Mouse (Mus musculus) limb, embryonic 15.5 days (tissue): Measurements from ENCODE around the gene Dnah10. TPM values are rescaled to one million over a fixed set of nuclear protein-coding genes. Genes with fewer than 3 reads are reported as not detected.
"Not testable (repeated sequence)": the region's sequence is repeated elsewhere in the genome, so short reads cannot be mapped to it uniquely, and the experiment has no call there.

ENCODE experiments used
- ATAC-seq: fragments of 200-750 bp; cut with Nextera tagmentation; 2 replicates; pipeline ENCODE4 v1.8.0; 2017; ENCODE audit warnings: low read depth, moderate TSS enrichment; ENCODE audit not compliant: insufficient number of reproducible peaks, low FRiP score, low TSS enrichment
- H3K27ac ChIP-seq: fragments of 300-500 bp; sonication (generic); 2 replicates; pipeline ENCODE4 v1.5.1; 2015; ENCODE audit warnings: moderate library complexity, mild to moderate bottlenecking, inconsistent platforms
- H3K27me3 ChIP-seq: fragments of 300-500 bp; sonication (generic); 2 replicates; pipeline ENCODE4 v1.6.1; 2015; ENCODE audit warnings: inconsistent platforms
- H3K36me3 ChIP-seq: fragments of 300-500 bp; sonication (generic); 2 replicates; pipeline ENCODE4 v1.6.1; 2015; ENCODE audit warnings: inconsistent platforms
- H3K4me1 ChIP-seq: fragments of 300-500 bp; sonication (generic); 2 replicates; pipeline ENCODE4 v1.6.1; 2015; ENCODE audit warnings: inconsistent platforms
- H3K4me2 ChIP-seq: fragments of 300-500 bp; sonication (generic); 2 replicates; pipeline ENCODE4 v1.6.1; 2015; ENCODE audit warnings: mild to moderate bottlenecking, inconsistent platforms
- H3K4me3 ChIP-seq: fragments of 300-500 bp; sonication (generic); 2 replicates; pipeline ENCODE4 v1.5.1; 2015; ENCODE audit warnings: mild to moderate bottlenecking, inconsistent platforms
- H3K9ac ChIP-seq: fragments of 300-500 bp; sonication (generic); 2 replicates; pipeline ENCODE4 v1.6.1; 2015; ENCODE audit warnings: inconsistent platforms
- H3K9me3 ChIP-seq: fragments of 300-500 bp; sonication (generic); 2 replicates; pipeline ENCODE4 v1.6.1; 2016; ENCODE audit warnings: inconsistent platforms
- WGBS: fragments of 180-500 bp; shearing (Covaris S2); methylation state at CpG from one replicate; pipeline ENCODE4 v1.1.7; 2015; 5-methylcytosine and 5-hydroxymethylcytosine counted together
- polyA plus RNA-seq: library from polyadenylated mRNA; unstranded; fragments of >200 nt; fragmentation: Nextera tagmentation; extraction: Ambion mirVana; gene quantifications from 2 replicates; pipeline ENCODE4 v1.2.1, GENCODE M21; 2015

The Dnah10 gene
- polyA plus RNA-seq, 1 experiment from 2014 or later = 0.17 TPM

DNA sequence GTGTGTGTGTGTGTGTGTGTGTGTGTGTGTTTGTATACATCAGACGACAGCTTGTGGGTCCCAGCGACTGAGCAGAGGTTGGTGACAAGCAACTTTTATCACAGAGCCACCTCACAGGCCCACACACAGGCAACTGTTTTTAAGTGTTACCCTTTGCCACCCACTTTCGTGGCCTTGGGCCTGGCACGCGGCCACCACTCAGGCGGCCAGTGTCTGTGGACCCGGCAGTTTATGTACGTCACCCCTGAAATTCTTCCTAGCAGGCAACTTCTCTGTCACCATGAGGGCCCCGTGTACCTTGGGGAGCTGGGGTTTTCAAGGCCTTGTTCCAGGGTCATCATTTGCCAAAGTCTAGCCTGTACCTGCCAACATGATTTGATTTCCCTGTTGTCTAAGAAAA is 26.8 kb downstream of the Dnah10 start:
- Histone ChIP-seq H3K4me2 (no peak overlapping the region), H3K4me3 (no peak overlapping the region), H3K4me1 (no peaks in the 10 kb centered on the region), H3K27me3 (no peaks in the 10 kb centered on the region), H3K9me3 (no peaks in the 10 kb centered on the region), H3K27ac (no peak overlapping the region), H3K36me3 (no peaks in the 10 kb centered on the region), H3K9ac (no peak overlapping the region)
- no peak for ATAC-seq
- 87% methylated on average over 9 of the region's 9 CpGs for WGBS

DNA sequence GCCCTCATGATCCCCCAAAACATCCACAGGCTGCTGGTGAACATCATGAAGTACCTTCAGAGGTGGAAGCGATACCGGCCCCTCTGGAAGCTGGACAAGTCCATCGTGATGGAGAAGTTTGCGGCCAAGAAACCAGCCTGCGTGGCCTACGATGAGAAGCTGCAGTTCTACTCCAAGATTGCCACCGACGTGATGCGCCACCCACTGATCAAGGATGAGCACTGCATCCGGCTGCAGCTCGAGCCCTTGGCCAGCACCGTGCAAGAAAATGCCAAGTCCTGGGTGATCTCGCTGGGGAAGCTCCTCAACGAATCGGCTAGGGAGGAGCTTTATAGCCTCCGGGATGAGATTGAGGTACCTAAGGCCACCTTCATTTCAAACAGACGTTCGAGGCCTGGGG is 36.1 kb downstream of the Dnah10 start:
- no peak overlapping the region for H3K9ac ChIP-seq
- no peaks in the 10 kb centered on the region for H3K36me3 ChIP-seq
- 0 out of 2 replicates have a peak, but pooled peaks cover 4% of the 10 kb centered on the region for H3K9me3 ChIP-seq
- H3K4me2 ChIP-seq = no peak overlapping the region
- no peak for ATAC-seq
- H3K4me1 ChIP-seq = no peaks in the 10 kb centered on the region
- 59% methylated on average over 18 of the region's 18 CpGs for WGBS
- H3K4me3 ChIP-seq = no peak overlapping the region
- no peak overlapping the region for H3K27ac ChIP-seq
- no peaks in the 10 kb centered on the region for H3K27me3 ChIP-seq

DNA sequence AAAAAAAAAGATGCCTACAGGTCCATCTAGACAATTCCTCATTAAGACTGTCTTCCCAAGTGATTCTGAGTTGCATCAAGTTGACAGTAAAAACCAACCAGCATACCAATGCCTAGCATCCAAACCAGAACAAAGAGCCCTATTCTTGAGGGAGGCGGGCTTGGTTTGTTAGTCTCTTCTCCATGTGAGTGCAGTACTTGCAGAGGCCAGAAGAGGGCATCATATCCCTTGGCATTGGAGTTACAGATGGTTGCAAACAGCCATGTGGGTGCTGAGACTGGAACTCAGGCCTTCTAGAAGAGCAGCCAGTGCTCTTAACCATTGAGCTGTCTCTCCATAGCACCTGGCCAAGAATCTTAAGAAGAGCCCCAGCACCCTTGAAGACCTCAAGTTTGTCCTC is 36.9 kb downstream of the Dnah10 start:
- Histone ChIP-seq H3K27ac (no peak overlapping the region), H3K27me3 (no peaks in the 10 kb centered on the region), H3K4me1 (no peaks in the 10 kb centered on the region), H3K9me3 (0 out of 2 replicates have a peak, but pooled peaks cover 4% of the 10 kb centered on the region), H3K9ac (no peak overlapping the region), H3K4me3 (no peak overlapping the region), H3K36me3 (no peaks in the 10 kb centered on the region), H3K4me2 (no peak overlapping the region)
- no peak for ATAC-seq
- WGBS = 81% methylated on average over 1 of the region's 1 CpGs

DNA sequence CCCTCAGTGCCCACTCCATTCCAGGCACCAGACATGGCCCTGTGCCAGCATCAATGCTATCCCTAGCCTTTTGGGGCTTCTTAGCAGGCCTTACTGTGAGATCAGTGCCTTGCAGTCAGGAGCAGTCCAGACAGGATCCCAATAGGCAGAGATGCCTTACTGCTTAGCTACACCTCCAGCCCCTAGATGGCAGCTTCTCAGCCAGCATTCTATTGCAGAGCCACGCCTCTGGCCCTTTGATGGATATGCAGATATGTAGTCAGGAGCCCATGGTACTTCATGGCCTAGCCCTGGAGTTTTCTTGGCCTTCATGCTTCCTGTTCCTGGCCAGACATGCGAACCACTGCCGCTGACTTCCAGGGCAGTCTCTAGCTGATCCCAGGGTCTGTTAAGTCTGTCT is 49.7 kb downstream of the Dnah10 start:
- Histone ChIP-seq H3K27me3 (no peaks in the 10 kb centered on the region), H3K4me2 (no peak overlapping the region), H3K36me3 (no peaks in the 10 kb centered on the region), H3K27ac (no peak overlapping the region), H3K4me3 (no peak overlapping the region), H3K9me3 (no peaks in the 10 kb centered on the region), H3K9ac (no peak overlapping the region), H3K4me1 (no peaks in the 10 kb centered on the region)
- WGBS = 80% methylated on average over 3 of the region's 3 CpGs
- no peak for ATAC-seq

DNA sequence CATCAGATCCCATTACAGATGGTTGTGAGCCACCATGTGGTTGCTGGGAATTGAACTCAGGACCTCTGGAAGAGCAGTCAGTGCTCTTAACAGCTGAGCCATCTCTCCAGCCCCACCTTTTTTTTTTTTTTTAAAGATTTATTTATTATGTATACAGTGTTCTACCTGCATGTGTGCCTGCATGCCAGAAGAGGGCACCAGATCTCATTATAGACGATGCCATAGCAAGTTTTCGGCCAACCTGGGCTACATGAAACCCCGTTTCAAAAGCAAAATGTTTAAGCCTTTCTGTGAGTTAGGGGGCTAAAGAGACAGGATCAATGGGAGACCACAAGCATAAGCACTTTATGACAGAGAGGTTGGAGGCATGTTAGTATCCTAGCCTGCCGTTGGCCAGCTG is 51.4 kb downstream of the Dnah10 start:
- not testable (repeated sequence) for H3K27me3 ChIP-seq, H3K36me3 ChIP-seq, H3K9me3 ChIP-seq, H3K27ac ChIP-seq, H3K9ac ChIP-seq, ATAC-seq, H3K4me3 ChIP-seq, H3K4me2 ChIP-seq, H3K4me1 ChIP-seq
- 84% methylated on average over 4 of the region's 4 CpGs for WGBS

DNA sequence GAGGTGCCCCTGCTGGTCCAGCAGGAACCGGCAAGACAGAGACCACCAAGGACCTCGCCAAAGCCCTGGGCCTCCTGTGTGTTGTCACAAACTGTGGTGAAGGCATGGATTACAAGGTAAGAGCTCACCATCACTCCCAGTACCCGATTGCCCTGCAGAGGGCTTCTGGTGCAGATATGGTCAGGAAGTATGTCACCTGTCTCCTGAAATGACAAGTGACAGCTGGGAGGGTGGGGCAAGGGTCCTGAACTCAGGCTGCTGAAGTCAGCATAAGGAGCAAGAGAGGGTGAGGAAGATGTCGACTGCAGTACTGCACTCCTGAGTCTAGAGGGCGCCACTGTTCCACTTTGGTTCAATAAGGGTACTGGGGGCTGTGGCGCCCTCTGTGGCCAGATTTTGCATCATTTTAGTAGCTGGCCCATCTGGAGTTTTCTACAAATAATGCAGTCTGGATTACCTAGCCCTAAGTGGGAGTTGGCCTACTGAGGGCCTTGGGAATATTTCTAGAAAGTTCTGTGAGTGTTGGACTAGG is 52.4 kb downstream of the Dnah10 start:
- Histone ChIP-seq H3K36me3 (no peaks in the 10 kb centered on the region), H3K9me3 (no peaks in the 10 kb centered on the region), H3K4me2 (no peak overlapping the region), H3K4me1 (no peaks in the 10 kb centered on the region), H3K27ac (no peak overlapping the region), H3K9ac (no peak overlapping the region), H3K27me3 (no peaks in the 10 kb centered on the region), H3K4me3 (no peak overlapping the region)
- WGBS = 57% methylated on average over 6 of the region's 6 CpGs
- ATAC-seq = no peak

DNA sequence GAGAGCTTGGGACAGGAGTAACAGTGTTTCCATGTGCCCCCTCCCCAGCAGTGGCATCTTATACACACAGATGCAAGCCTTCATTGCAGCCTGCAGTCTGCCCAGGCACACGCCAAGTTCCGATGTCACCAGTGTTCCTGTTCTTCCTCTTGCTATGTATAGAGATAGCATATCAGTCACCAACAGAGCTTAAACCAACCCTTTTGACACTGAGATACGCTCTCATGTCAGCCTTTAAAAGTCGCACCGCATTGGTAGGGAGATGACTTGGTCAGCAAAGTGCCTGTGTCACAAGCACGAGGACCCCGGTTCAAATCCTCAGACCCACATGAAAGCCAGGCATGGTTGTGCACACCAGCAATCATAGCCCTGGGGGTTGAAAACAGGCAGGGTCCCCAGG is 55.0 kb downstream of the Dnah10 start:
- no peaks in the 10 kb centered on the region for H3K36me3 ChIP-seq
- no peak overlapping the region for H3K4me2 ChIP-seq
- H3K4me3 ChIP-seq = no peak overlapping the region
- no peak overlapping the region for H3K9ac ChIP-seq
- no peaks in the 10 kb centered on the region for H3K4me1 ChIP-seq
- no peak overlapping the region for H3K27ac ChIP-seq
- no peak for ATAC-seq
- WGBS = 93% methylated on average over 7 of the region's 7 CpGs
- no peaks in the 10 kb centered on the region for H3K27me3 ChIP-seq
- no peaks in the 10 kb centered on the region for H3K9me3 ChIP-seq

DNA sequence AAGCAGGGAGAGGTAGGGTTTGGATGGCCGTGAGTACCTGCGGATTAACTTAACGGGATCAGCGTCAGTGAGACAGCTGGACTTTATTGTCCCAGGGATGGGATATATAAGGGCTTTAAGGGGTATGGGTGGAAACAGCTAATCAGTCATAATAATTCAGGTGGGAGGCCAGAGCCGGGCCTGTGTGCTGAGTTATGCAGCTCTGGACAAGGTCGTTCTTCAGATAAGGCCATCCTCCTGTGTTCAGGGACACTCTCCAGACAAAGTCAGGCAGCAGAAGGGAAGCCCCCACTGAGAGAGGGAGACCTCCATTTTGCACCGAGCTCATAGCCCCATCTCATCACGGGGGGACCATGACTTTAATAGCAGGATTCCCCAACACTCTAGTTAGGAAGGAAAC is 56.8 kb downstream of the Dnah10 start:
- no peak overlapping the region for H3K9ac ChIP-seq
- no peak overlapping the region for H3K27ac ChIP-seq
- no peaks in the 10 kb centered on the region for H3K4me1 ChIP-seq
- no peaks in the 10 kb centered on the region for H3K36me3 ChIP-seq
- no peak overlapping the region for H3K4me2 ChIP-seq
- no peaks in the 10 kb centered on the region for H3K27me3 ChIP-seq
- WGBS = 77% methylated on average over 8 of the region's 8 CpGs
- H3K4me3 ChIP-seq = no peak overlapping the region
- H3K9me3 ChIP-seq = no peaks in the 10 kb centered on the region
- no peak for ATAC-seq

DNA sequence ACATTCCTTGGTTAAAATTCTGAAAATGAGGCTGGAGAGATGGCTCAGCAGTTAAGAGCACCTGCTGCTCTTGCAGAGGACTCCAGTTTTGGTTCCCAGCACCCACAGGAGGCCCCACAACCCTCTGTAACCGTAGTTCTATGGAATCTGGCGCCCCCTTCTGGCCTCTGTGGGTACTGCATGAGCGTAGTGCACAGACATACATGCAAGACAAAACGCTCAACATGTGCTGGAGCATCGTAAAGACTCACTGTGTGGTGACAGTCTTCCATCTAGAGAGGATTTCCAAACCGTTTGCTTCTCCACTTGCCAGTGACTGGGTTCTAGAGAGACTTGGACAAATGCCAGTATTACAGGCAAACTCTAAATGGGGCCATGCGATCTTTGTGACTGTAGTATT is 60.8 kb downstream of the Dnah10 start:
- no peaks in the 10 kb centered on the region for H3K36me3 ChIP-seq
- no peak overlapping the region for H3K27ac ChIP-seq
- ATAC-seq = no peak
- H3K4me3 ChIP-seq = no peak overlapping the region
- H3K9me3 ChIP-seq = no peaks in the 10 kb centered on the region
- 83% methylated on average over 7 of the region's 7 CpGs for WGBS
- no peak overlapping the region for H3K9ac ChIP-seq
- H3K27me3 ChIP-seq = no peaks in the 10 kb centered on the region
- no peak overlapping the region for H3K4me2 ChIP-seq
- no peaks in the 10 kb centered on the region for H3K4me1 ChIP-seq

DNA sequence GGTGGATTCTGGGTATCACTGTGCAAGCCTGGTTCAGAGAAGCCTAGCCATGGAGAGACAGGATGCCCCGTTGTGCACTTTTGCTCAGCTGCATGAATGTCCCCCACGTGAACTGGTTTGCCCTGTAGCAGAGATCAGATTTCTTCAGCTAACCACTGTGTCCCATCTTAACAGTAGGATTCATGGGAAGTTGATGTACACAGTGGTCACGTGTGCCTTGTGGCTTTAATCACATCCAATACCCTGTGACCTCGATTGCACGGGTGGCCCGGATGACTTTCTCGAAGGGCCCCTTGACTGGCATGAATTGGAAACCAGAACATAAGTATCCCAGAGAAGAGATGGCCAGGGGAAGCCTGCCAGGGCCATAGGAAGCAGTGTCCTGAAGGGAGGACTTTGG is 67.2 kb downstream of the Dnah10 start:
- H3K4me3 ChIP-seq = no peak overlapping the region
- H3K9me3 ChIP-seq = no peaks in the 10 kb centered on the region
- H3K36me3 ChIP-seq = no peaks in the 10 kb centered on the region
- no peaks in the 10 kb centered on the region for H3K4me1 ChIP-seq
- no peak overlapping the region for H3K9ac ChIP-seq
- 83% methylated on average over 7 of the region's 7 CpGs for WGBS
- no peaks in the 10 kb centered on the region for H3K27me3 ChIP-seq
- H3K27ac ChIP-seq = no peak overlapping the region
- no peak overlapping the region for H3K4me2 ChIP-seq
- ATAC-seq = no peak

DNA sequence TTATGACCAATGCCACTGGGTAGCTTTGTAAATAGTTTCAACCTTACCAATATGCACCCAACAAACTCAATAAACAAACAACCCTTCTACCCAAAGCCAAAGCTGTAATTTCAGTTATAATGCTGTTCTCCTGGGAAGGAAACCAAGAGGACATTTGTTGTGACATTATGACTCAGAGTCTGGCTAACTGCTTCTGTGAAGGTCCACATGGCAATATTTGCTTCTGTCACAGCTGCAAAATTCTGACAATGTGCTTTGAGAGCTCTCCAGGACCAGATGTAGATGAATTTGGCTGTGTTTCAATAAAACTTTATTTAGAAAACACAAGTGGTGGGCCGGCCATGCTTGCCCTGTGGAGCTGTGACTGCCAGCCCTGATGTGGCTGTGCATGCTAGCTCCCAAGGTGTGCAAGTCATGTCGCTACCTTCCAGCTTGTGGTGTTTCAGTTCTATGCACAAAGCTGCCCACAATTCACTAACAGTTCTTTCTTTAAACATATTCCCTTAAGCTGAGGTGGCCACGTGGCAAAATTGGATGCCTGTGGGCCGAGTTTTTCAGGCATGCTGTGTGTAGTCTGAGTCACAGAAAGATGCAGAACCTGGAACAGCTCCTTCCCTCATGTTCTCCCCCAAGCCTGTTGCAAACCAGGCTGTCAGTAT is 85.0 kb downstream of the Dnah10 start:
- H3K9me3 ChIP-seq = no peaks in the 10 kb centered on the region
- no peaks in the 10 kb centered on the region for H3K4me1 ChIP-seq
- no peak overlapping the region for H3K9ac ChIP-seq
- 79% methylated on average over 4 of the region's 4 CpGs for WGBS
- H3K27me3 ChIP-seq = no peaks in the 10 kb centered on the region
- no peak overlapping the region for H3K4me2 ChIP-seq
- no peak overlapping the region for H3K4me3 ChIP-seq
- ATAC-seq = no peak
- H3K36me3 ChIP-seq = no peaks in the 10 kb centered on the region
- no peak overlapping the region for H3K27ac ChIP-seq

DNA sequence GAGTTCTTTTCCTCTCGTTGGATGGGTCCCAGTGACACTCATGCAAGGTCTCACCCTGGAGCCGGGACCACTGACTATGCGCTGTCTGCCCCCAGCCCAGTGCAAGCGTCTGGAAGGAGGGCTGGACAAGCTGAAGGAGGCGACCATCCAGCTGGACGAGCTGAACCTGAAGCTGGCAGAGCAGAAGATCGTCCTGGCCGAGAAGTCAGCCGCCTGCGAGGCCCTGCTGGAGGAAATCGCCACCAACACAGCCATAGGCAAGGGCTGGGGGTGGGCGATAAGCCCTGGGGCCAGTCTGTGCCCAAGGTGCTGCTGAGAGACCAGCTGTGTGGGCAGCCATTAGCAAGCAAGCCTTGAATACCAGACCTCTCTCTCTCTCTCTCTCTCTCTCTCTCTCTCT is 87.6 kb downstream of the Dnah10 start:
- no peaks in the 10 kb centered on the region for H3K9me3 ChIP-seq
- no peaks in the 10 kb centered on the region for H3K4me1 ChIP-seq
- ATAC-seq = no peak
- no peak overlapping the region for H3K4me3 ChIP-seq
- H3K4me2 ChIP-seq = no peak overlapping the region
- 77% methylated on average over 12 of the region's 12 CpGs for WGBS
- no peak overlapping the region for H3K9ac ChIP-seq
- no peaks in the 10 kb centered on the region for H3K27me3 ChIP-seq
- no peaks in the 10 kb centered on the region for H3K36me3 ChIP-seq
- H3K27ac ChIP-seq = no peak overlapping the region

DNA sequence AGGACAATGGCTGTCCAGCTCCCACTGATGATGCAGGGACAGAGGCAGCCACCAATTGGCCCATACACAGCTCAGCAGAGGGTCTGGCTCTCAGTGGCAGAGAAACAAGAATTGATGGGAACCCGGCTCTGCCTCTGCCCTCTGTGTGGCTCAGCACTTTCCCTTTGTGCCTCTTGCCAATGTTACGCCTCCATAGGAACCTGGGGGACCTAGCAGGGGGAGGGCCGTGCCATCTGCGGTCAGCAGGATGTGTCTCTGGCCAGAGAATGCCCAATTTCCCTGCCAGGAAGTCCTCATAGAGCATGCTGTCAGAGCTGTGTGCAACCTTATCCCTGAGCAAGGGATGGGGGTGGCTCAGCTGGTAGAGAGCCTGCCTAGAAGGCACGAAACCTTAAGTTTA is 89.9 kb downstream of the Dnah10 start:
- Histone ChIP-seq H3K9me3 (no peaks in the 10 kb centered on the region), H3K4me2 (no peak overlapping the region), H3K4me3 (no peak overlapping the region), H3K4me1 (no peaks in the 10 kb centered on the region), H3K9ac (no peak overlapping the region), H3K36me3 (no peaks in the 10 kb centered on the region), H3K27ac (no peak overlapping the region), H3K27me3 (no peaks in the 10 kb centered on the region)
- WGBS = 58% methylated on average over 5 of the region's 5 CpGs
- ATAC-seq = no peak
